Mouse (Mus musculus) forebrain, embryonic 10.5 days (tissue): ENCODE data around the gene Maea. TPM values are rescaled to one million over a fixed set of nuclear protein-coding genes. Genes with fewer than 3 reads are reported as not detected.

Source experiments
- polyA plus RNA-seq: library from polyadenylated mRNA; unstranded; fragments of >200 nt; fragmentation: Nextera tagmentation; extraction: Ambion mirVana; gene quantifications from 2 replicates; pipeline ENCODE4 v1.2.1, GENCODE M21; 2016

Gene Maea
- polyA plus RNA-seq, 1 experiment from 2014 or later: 151 TPM

Other genes starting within 250 kb of the Maea start
- gene Slc5a1, start 231.3 kb upstream of the Maea start, polyA plus RNA-seq: 0.04 TPM in 1 of 2 replicates, not detected in the other
- 2.6 and 3.6 TPM in 2 replicates for gene Spon2, start 117.1 kb upstream of the Maea start, polyA plus RNA-seq
- gene Ctbp1, start 60.5 kb upstream of the Maea start, polyA plus RNA-seq: 454 and 466 TPM in 2 replicates
- 6.6 and 7.0 TPM in 2 replicates for gene Uvssa, start 43.0 kb downstream of the Maea start, polyA plus RNA-seq
- not detected in 2 replicates for gene Nkx1-1, start 98.5 kb downstream of the Maea start, polyA plus RNA-seq